Mouse (Mus musculus): ENCODE measurements around the gene Slamf8. TPM values are rescaled to one million over a fixed set of nuclear protein-coding genes. Genes with fewer than 3 reads are reported as not detected.

The Slamf8 gene
- polyA plus RNA-seq, 1 experiment from 2014 or later = 0.10 TPM

- no peaks in the 10 kb centered on the region for H3K36me3 ChIP-seq
- no peak overlapping the region for H3K9ac ChIP-seq
- H3K9me3 ChIP-seq (replicated peaks) = no peaks in the 10 kb centered on the region
- peaks cover 58% of the 10 kb centered on the region for H3K4me1 ChIP-seq
- 42% methylated on average over 7 of the region's 7 CpGs for WGBS
- ATAC-seq (replicated peaks; ENCODE audit: low FRiP score) = no peak
- peaks cover 12% of the 10 kb centered on the region; the same call in 1 of the 2 replicates for H3K27me3 ChIP-seq
- peak overlapping the region; percentile 52 for H3K4me3 ChIP-seq (replicated peaks)
- 0 out of 2 replicates have a peak overlapping the region, but pooled peaks have one; percentile 6 for H3K27ac ChIP-seq
- peak overlapping the region; percentile 71 for H3K4me2 ChIP-seq
These were observed 39.4 kb downstream of the Slamf8 start for GRCm38 (mm10) chr1:172551009-172551408.

DNA sequence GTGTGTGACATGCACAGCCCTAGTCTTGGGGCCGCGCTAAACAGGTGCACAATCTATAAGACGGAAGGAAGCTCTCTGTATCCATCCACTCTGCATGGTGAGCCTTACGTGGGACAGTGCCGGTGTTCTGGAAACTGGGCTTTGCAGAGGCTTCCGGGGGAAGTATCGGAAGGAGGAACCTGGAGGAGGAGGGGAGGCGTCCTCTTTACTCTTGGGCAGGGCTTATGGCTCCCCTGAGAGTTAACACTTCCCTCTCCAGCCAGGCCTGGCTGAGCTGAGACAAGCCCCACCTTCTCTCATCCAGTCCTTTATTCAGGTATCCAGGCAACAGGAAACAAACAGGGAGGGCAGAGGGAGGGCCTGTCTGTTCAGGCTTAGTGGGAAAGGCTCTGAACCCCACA, 39.8 kb downstream of the Slamf8 start:
- Histone ChIP-seq H3K9me3 (replicated peaks) (no peaks in the 10 kb centered on the region), H3K36me3 (no peaks in the 10 kb centered on the region), H3K27ac (0 out of 2 replicates have a peak overlapping the region, but pooled peaks have one; percentile 6), H3K9ac (peak overlapping the region; percentile 33; the same call in 1 of the 2 replicates), H3K27me3 (peaks cover 10% of the 10 kb centered on the region; the same call in 1 of the 2 replicates), H3K4me2 (peak overlapping the region; percentile 71), H3K4me1 (peaks cover 54% of the 10 kb centered on the region), H3K4me3 (replicated peaks) (peak overlapping the region; percentile 52)
- ATAC-seq (replicated peaks; ENCODE audit: low FRiP score) = peak; percentile 92
- 1% methylated on average over 8 of the region's 8 CpGs for WGBS

DNA sequence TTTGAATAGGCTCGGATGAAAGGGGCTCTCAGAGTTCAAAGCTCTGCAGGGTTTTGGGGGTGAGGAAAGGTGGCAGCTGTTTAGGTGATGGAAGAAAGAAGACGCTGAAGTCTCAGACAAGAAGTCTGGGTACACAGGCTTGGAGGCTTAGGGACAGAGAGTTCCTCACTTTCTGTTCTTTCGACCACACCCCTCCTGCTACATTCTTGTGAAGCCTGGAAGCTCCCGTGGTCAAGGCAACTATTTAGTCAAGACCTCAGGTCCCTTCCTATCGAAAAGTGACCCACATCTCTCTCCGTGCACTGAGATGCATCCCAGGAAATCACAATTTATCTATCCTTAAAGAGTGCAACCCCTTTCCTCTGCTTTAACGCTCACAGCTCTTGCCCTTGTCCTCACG, 40.7 kb downstream of the Slamf8 start:
- ATAC-seq (replicated peaks; ENCODE audit: low FRiP score) = no peak
- WGBS = 6% methylated on average over 8 of the region's 8 CpGs
- H3K36me3 ChIP-seq = no peaks in the 10 kb centered on the region
- no peak overlapping the region for H3K27ac ChIP-seq
- peaks cover 45% of the 10 kb centered on the region for H3K4me1 ChIP-seq
- H3K4me2 ChIP-seq = peak overlapping the region; percentile 71
- H3K9ac ChIP-seq = 0 out of 2 replicates have a peak overlapping the region, but pooled peaks have one; percentile 33
- H3K9me3 ChIP-seq (replicated peaks) = no peaks in the 10 kb centered on the region
- H3K27me3 ChIP-seq = peaks cover 10% of the 10 kb centered on the region; the same call in 1 of the 2 replicates
- H3K4me3 ChIP-seq (replicated peaks) = peak overlapping the region; percentile 52

DNA sequence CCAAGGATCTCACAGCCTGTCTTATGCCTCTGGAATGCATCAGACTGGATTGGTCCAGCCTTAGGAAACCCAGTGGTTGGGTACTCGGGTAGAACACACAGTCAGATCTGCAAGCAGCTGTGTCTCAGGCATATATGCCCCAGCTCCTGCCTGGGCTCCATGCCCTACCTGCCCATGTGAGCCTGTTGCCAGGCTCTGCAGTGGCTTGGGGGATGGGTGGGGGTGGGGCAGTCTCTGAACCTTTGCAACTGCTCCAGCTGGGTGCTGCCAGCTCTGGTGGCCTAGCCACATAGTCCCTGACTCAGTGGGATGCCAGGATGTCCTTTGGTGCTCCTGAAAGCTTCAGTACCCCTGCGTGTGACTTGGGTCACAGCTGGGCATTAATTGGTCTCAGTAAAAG, 41.1 kb downstream of the Slamf8 start:
- ATAC-seq (replicated peaks; ENCODE audit: low FRiP score) = no peak
- H3K36me3 ChIP-seq = no peaks in the 10 kb centered on the region
- no peak overlapping the region for H3K27ac ChIP-seq
- peaks cover 41% of the 10 kb centered on the region for H3K4me1 ChIP-seq
- H3K27me3 ChIP-seq = peaks cover 10% of the 10 kb centered on the region; the same call in 1 of the 2 replicates
- peak overlapping the region; percentile 52 for H3K4me3 ChIP-seq (replicated peaks)
- H3K4me2 ChIP-seq = peak overlapping the region; percentile 71
- no peaks in the 10 kb centered on the region for H3K9me3 ChIP-seq (replicated peaks)
- 21% methylated on average over 2 of the region's 2 CpGs for WGBS
- no peak overlapping the region for H3K9ac ChIP-seq

DNA sequence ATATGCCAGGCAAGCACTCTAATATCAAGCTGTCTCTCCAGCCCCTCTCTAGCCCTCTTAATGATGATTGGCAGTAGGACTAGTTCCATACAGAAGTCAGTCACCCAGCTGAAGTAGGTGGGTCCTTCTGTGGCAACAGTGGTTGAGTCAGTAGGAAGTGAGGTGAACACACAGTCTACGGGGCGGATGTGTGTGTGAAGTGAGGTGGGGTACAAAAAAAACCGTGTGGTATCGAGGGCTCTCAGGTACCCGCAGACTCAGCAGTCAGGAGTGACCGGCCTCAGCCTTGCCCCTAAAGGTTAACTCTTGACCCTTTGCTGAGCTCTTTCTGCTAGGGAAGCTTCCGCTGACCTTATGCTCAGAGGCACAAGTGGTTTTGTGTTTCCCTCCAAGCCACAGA, 41.9 kb downstream of the Slamf8 start:
- 43% methylated on average over 7 of the region's 7 CpGs for WGBS
- Histone ChIP-seq H3K27me3 (peaks cover 10% of the 10 kb centered on the region; the same call in 1 of the 2 replicates), H3K36me3 (no peaks in the 10 kb centered on the region), H3K9ac (no peak overlapping the region), H3K27ac (no peak overlapping the region), H3K4me1 (peaks cover 37% of the 10 kb centered on the region), H3K4me2 (no peak overlapping the region), H3K4me3 (replicated peaks) (no peak overlapping the region), H3K9me3 (replicated peaks) (no peaks in the 10 kb centered on the region)
- no peak for ATAC-seq (replicated peaks; ENCODE audit: low FRiP score)

- Histone ChIP-seq H3K9me3 (replicated peaks) (no peaks in the 10 kb centered on the region), H3K4me3 (replicated peaks) (no peak overlapping the region), H3K36me3 (no peaks in the 10 kb centered on the region), H3K4me1 (peaks cover 24% of the 10 kb centered on the region), H3K4me2 (no peak overlapping the region), H3K27ac (no peak overlapping the region), H3K27me3 (peaks cover 6% of the 10 kb centered on the region; the same call in 1 of the 2 replicates), H3K9ac (no peak overlapping the region)
- WGBS = 95% methylated on average over 4 of the region's 4 CpGs
- no peak for ATAC-seq (replicated peaks; ENCODE audit: low FRiP score)
These were observed 44.3 kb downstream of the Slamf8 start for GRCm38 (mm10) chr1:172546062-172546461.

DNA sequence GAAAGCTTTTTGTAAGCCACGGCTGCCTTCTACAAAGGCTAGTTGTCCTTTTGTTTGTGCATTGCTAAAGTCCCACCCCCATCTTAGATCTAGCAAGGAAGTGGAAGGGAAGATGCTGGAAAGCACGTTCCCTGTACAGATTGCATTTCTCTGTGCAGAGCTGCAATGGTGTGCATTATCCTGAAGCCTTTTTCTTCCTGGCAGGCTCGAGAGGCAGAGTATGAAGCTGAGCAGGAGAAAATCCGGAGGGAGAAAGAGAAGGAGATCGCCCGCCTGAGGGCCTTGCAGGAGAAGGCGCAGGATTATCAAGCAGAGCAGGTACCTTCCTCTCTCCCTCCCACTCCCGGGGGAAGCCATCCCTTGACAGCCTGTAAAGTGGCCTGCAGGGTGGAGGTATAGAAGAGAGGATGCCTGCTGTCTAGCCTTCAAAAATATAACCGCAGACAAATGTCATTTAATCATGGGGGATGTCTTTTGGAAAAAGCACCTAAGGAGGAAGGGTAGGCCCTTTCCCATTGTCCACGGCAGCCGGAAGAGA, 50.0 kb downstream of the Slamf8 start:
- Histone ChIP-seq H3K4me3 (replicated peaks) (no peak overlapping the region), H3K36me3 (no peaks in the 10 kb centered on the region), H3K9me3 (replicated peaks) (no peaks in the 10 kb centered on the region), H3K4me1 (no peaks in the 10 kb centered on the region), H3K27ac (no peak overlapping the region), H3K27me3 (peaks cover 3% of the 10 kb centered on the region; the same call in 1 of the 2 replicates), H3K4me2 (no peak overlapping the region), H3K9ac (no peak overlapping the region)
- no peak for ATAC-seq (replicated peaks; ENCODE audit: low FRiP score)
- 66% methylated on average over 11 of the region's 11 CpGs for WGBS

GRCm38 (mm10) chr1:172539827-172540226, 50.5 kb downstream of the Slamf8 start:
- no peak overlapping the region for H3K27ac ChIP-seq
- H3K27me3 ChIP-seq = peaks cover 3% of the 10 kb centered on the region; the same call in 1 of the 2 replicates
- H3K36me3 ChIP-seq = no peaks in the 10 kb centered on the region
- no peaks in the 10 kb centered on the region for H3K9me3 ChIP-seq (replicated peaks)
- 73% methylated on average over 6 of the region's 6 CpGs for WGBS
- no peak for ATAC-seq (replicated peaks; ENCODE audit: low FRiP score)
- H3K9ac ChIP-seq = no peak overlapping the region
- H3K4me2 ChIP-seq = no peak overlapping the region
- H3K4me3 ChIP-seq (replicated peaks) = no peak overlapping the region
- no peaks in the 10 kb centered on the region for H3K4me1 ChIP-seq

DNA sequence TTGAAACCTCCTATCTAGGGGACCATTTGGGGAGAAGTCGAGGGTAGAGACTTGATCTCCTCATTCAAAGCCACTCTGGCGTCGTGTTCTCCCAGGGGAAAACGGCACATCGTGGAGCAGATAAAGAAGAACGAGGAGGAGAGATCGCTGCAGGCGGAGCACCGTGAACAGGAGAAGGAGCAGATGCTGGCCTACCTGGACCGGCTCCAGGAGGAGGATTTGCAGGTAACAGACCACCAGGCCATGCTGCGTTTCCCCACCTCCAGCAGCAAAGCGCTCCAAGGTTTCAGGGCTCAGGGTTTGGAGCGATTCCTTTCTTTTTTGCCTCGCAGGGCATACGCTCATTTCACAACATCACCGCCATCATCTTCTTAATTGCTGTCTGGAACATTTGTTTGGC, 55.3 kb downstream of the Slamf8 start:
- Histone ChIP-seq H3K36me3 (no peaks in the 10 kb centered on the region), H3K4me2 (no peak overlapping the region), H3K9ac (no peak overlapping the region), H3K4me1 (peaks cover 22% of the 10 kb centered on the region), H3K27me3 (0 out of 2 replicates have a peak, but pooled peaks cover 3% of the 10 kb centered on the region), H3K4me3 (replicated peaks) (no peak overlapping the region), H3K27ac (no peak overlapping the region), H3K9me3 (replicated peaks) (no peaks in the 10 kb centered on the region)
- no peak for ATAC-seq (replicated peaks; ENCODE audit: low FRiP score)
- WGBS = 88% methylated on average over 16 of the region's 16 CpGs

DNA sequence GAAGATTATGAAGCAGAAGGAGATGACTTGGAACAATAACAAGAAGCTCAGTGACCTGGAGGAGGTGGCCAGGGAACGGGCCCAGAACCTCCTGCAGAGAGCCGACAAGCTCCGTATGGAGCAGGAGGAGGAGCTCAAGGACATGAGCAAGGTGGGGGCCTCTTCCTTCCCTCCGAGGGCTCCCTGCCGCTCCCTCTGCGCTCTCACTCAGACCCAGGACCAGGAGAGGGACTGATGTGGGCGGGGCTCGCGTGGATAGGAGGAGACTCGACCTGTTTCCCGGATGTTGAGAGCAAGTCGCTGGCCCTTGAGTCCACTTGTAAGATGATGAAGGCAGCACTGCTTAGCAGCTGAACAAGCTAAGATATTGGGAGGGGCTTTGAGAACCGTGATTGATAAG, 57.8 kb downstream of the Slamf8 start:
- Histone ChIP-seq H3K4me3 (replicated peaks) (peak overlapping the region; percentile 39), H3K27ac (no peak overlapping the region), H3K27me3 (peaks cover 9% of the 10 kb centered on the region; the same call in 1 of the 2 replicates), H3K9ac (peak overlapping the region; percentile 5; the same call in 1 of the 2 replicates), H3K36me3 (no peaks in the 10 kb centered on the region), H3K4me2 (peak overlapping the region; percentile 64), H3K9me3 (replicated peaks) (no peaks in the 10 kb centered on the region), H3K4me1 (peaks cover 22% of the 10 kb centered on the region)
- under 1% methylated on average over 13 of the region's 13 CpGs for WGBS
- ATAC-seq (replicated peaks; ENCODE audit: low FRiP score) = peak; percentile 79

Measured in kidney, embryonic 15.5 days (tissue).